Mouse (Mus musculus): Measurements from ENCODE around the gene Gm8897. TPM values are rescaled to one million over a fixed set of nuclear protein-coding genes. Genes with fewer than 3 reads are reported as not detected.

Gm8897 gene
- total RNA-seq (2023) = not detected in 4 replicates

GRCm38 (mm10) chr5:11416118-11416517 is at the start of gene Gm8897:
TSS of gene Gm8897 (plus strand) at chr5:11416418.

Other genes with a start within 250 kb of the Gm8897 start
- 0.60 TPM in 1 of 4 replicates, not detected in the others for gene Gm5861, start 233.3 kb upstream of the Gm8897 start, total RNA-seq (2023)
- gene Gm8890, start 160.4 kb upstream of the Gm8897 start, total RNA-seq (2023) = not detected in 4 replicates
- gene Speer1, start 74.9 kb upstream of the Gm8897 start, total RNA-seq (2023) = not detected in 4 replicates
- gene Gm8906, start 86.3 kb downstream of the Gm8897 start, total RNA-seq (2023) = not detected in 4 replicates
- not detected in 4 replicates for gene Gm6460, start 178.5 kb downstream of the Gm8897 start, total RNA-seq (2023)

Data from B cell, adult 62 days (primary cell).